Mouse (Mus musculus) frontal cortex, postnatal 10 days (tissue): ENCODE results near the gene Kcnj9.

Experiments
- DNase-seq, 2 experiments: peaks; one replicate each; pipeline ENCODE4 v3.0.0; 2022; ENCODE audit warnings: low spot score in 2 of 2, mixed read lengths in 1 of 2

Kcnj9 gene

GRCm38 (mm10) chr1:172293449-172293848, 35.7 kb downstream of the Kcnj9 start:
- peak in 1 of 2 experiments; percentile 14 for DNase-seq

GRCm38 (mm10) chr1:172292880-172293279, 36.2 kb downstream of the Kcnj9 start:
- no peak for DNase-seq

- no peak for DNase-seq
These were observed 39.5 kb downstream of the Kcnj9 start for GRCm38 (mm10) chr1:172289617-172289946.

GRCm38 (mm10) chr1:172288900-172289616, 40.1 kb downstream of the Kcnj9 start:
- no peak for DNase-seq

GRCm38 (mm10) chr1:172286740-172287139, 42.4 kb downstream of the Kcnj9 start:
- no peak for DNase-seq

GRCm38 (mm10) chr1:172284221-172284620, 44.9 kb downstream of the Kcnj9 start:
- DNase-seq = no peak

GRCm38 (mm10) chr1:172283073-172283472, 46.0 kb downstream of the Kcnj9 start:
- DNase-seq = no peak

- no peak for DNase-seq
These were observed 47.4 kb downstream of the Kcnj9 start for GRCm38 (mm10) chr1:172281522-172282254.

- no peak for DNase-seq
These were observed 49.2 kb downstream of the Kcnj9 start for GRCm38 (mm10) chr1:172279768-172280509.

- DNase-seq = no peak
These were observed 50.8 kb downstream of the Kcnj9 start for GRCm38 (mm10) chr1:172278328-172278727.

- no peak for DNase-seq
These were observed 51.9 kb downstream of the Kcnj9 start for GRCm38 (mm10) chr1:172277172-172277571.

GRCm38 (mm10) chr1:172274547-172274946, 54.6 kb downstream of the Kcnj9 start:
- no peak for DNase-seq

GRCm38 (mm10) chr1:172274116-172274515, 55.0 kb downstream of the Kcnj9 start:
- no peak for DNase-seq

GRCm38 (mm10) chr1:172273386-172273785, 55.7 kb downstream of the Kcnj9 start:
- DNase-seq = no peak

- no peak for DNase-seq
These were observed 57.4 kb downstream of the Kcnj9 start for GRCm38 (mm10) chr1:172271765-172272164.

GRCm38 (mm10) chr1:172271208-172271607, 57.9 kb downstream of the Kcnj9 start:
- no peak for DNase-seq
